Mouse (Mus musculus) midbrain, embryonic 11.5 days (tissue): ENCODE data around the gene Krtap19-3. TPM values are rescaled to one million over a fixed set of nuclear protein-coding genes. Genes with fewer than 3 reads are reported as not detected.

ENCODE experiments used
- ATAC-seq: fragments of 200-750 bp; cut with Nextera tagmentation; 2 replicates; pipeline ENCODE4 v1.8.0; 2017; ENCODE audit warnings: moderate TSS enrichment, moderate library complexity; ENCODE audit not compliant: low FRiP score
- DNase-seq: peaks from one replicate; pipeline ENCODE4 v3.0.0; 2015; ENCODE audit warnings: low spot score; ENCODE audit errors: missing footprints
- H3K27ac ChIP-seq: fragments of 300-500 bp; sonication (generic); 2 replicates; pipeline ENCODE4 v1.5.1; 2014; ENCODE audit warnings: low read depth, low read length
- H3K27me3 ChIP-seq: fragments of 300-500 bp; sonication (generic); 2 replicates; pipeline ENCODE4 v1.6.1; 2014; ENCODE audit warnings: mild to moderate bottlenecking, low read length, moderate library complexity, mixed read lengths; ENCODE audit not compliant: control insufficient read depth, insufficient read depth
- H3K36me3 ChIP-seq: fragments of 300-500 bp; sonication (generic); 2 replicates; pipeline ENCODE4 v1.6.1; 2014; ENCODE audit warnings: mild to moderate bottlenecking, low read length, moderate library complexity, mixed read lengths; ENCODE audit not compliant: control insufficient read depth, insufficient read depth
- H3K4me1 ChIP-seq: fragments of 300-500 bp; sonication (generic); 2 replicates; pipeline ENCODE4 v1.6.1; 2014; ENCODE audit warnings: low read length; ENCODE audit not compliant: control insufficient read depth, insufficient read depth
- H3K4me2 ChIP-seq: fragments of 300-500 bp; sonication (generic); 2 replicates; pipeline ENCODE4 v1.6.1; 2014; ENCODE audit warnings: mild to moderate bottlenecking, moderate library complexity
- H3K4me3 ChIP-seq: fragments of 300-500 bp; sonication (generic); 2 replicates; pipeline ENCODE4 v1.5.1; 2014; ENCODE audit warnings: low read depth, low read length
- H3K9ac ChIP-seq: fragments of 300-500 bp; sonication (generic); 2 replicates; pipeline ENCODE4 v1.6.1; 2014; ENCODE audit warnings: low read length
- H3K9me3 ChIP-seq: fragments of 300-500 bp; sonication (generic); 2 replicates; pipeline ENCODE4 v1.6.1; 2016; ENCODE audit warnings: low read length; ENCODE audit not compliant: control insufficient read depth
- WGBS: fragments of 180-500 bp; shearing (Covaris S2); extraction: QIAGEN DNeasy Blood & Tissue Kit; methylation state at CpG from one replicate; pipeline ENCODE4 v1.1.7; 2014; 5-methylcytosine and 5-hydroxymethylcytosine counted together
- polyA plus RNA-seq: library from polyadenylated mRNA; unstranded; fragments of >200 nt; fragmentation: Nextera tagmentation; extraction: Ambion mirVana; gene quantifications from 2 replicates; pipeline ENCODE4 v1.2.1, GENCODE M21; 2014

Gene Krtap19-3
- polyA plus RNA-seq, 1 experiment from 2014 or later = not detected

DNA sequence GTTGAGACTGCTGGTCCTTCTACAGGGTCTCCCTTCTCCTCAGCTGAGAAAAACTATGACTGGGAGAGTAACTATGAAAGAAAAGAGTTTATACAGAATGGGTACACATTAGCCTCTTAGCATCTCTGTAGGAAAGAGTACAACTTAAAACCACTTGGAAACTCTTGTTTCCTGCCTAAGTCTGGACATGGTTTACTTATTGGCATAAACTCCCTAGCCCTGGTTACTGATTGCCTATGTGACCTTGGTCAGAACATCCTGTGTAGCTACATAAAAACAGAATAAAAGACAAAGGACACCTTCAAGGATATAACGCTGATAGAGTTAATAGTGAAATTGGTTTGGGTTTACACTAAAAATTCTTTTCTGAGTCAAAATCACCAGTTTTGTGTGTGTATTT, 30.5 kb downstream of the Krtap19-3 start:
- Histone ChIP-seq H3K9me3 (no peaks in the 10 kb centered on the region), H3K36me3 (no peaks in the 10 kb centered on the region), H3K4me3 (no peak overlapping the region), H3K4me2 (no peak overlapping the region), H3K27me3 (no peaks in the 10 kb centered on the region), H3K9ac (no peak overlapping the region), H3K27ac (no peak overlapping the region), H3K4me1 (no peaks in the 10 kb centered on the region)
- 87% methylated on average over 1 of the region's 1 CpGs for WGBS
- DNase-seq = no peak
- ATAC-seq = no peak

Other genes starting within 250 kb of the Krtap19-3 start
- not detected in 2 replicates for gene Krtap26-1, start 230.2 kb downstream of the Krtap19-3 start, polyA plus RNA-seq
- not detected in 2 replicates for gene Krtap27-1, start 206.4 kb downstream of the Krtap19-3 start, polyA plus RNA-seq
- not detected in 2 replicates for gene 2310061N02Rik, start 170.1 kb downstream of the Krtap19-3 start, polyA plus RNA-seq
- gene Krtap13-1, start 149.2 kb downstream of the Krtap19-3 start, polyA plus RNA-seq = not detected in 2 replicates
- not detected in 2 replicates for gene Krtap13, start 126.4 kb downstream of the Krtap19-3 start, polyA plus RNA-seq
- gene 2310034C09Rik, start 119.2 kb downstream of the Krtap19-3 start, polyA plus RNA-seq = not detected in 2 replicates
- not detected in 2 replicates for gene 2310057N15Rik, start 103.8 kb downstream of the Krtap19-3 start, polyA plus RNA-seq
- not detected in 2 replicates for gene Gm5965, start 100.1 kb downstream of the Krtap19-3 start, polyA plus RNA-seq
- not detected in 2 replicates for gene Gm20741, start 65.8 kb downstream of the Krtap19-3 start, polyA plus RNA-seq
- not detected in 2 replicates for gene Krtap15, start 57.8 kb downstream of the Krtap19-3 start, polyA plus RNA-seq
- gene Krtap14, start 51.9 kb downstream of the Krtap19-3 start, polyA plus RNA-seq = not detected in 2 replicates
- not detected in 2 replicates for gene Krtap19-1, start 8.6 kb downstream of the Krtap19-3 start, polyA plus RNA-seq
- gene Krtap19-2, start 3.8 kb downstream of the Krtap19-3 start, polyA plus RNA-seq = not detected in 2 replicates
- not detected in 2 replicates for gene Krtap19-4, start 7.1 kb upstream of the Krtap19-3 start, polyA plus RNA-seq
- not detected in 2 replicates for gene Krtap19-5, start 18.4 kb upstream of the Krtap19-3 start, polyA plus RNA-seq
- not detected in 2 replicates for gene Krtap19-9b, start 54.2 kb upstream of the Krtap19-3 start, polyA plus RNA-seq
- gene Krtap16-3, start 84.8 kb upstream of the Krtap19-3 start, polyA plus RNA-seq = not detected in 2 replicates
- gene Krtap22-2, start 132.7 kb upstream of the Krtap19-3 start, polyA plus RNA-seq = not detected in 2 replicates
- not detected in 2 replicates for gene Gm10229, start 137.2 kb upstream of the Krtap19-3 start, polyA plus RNA-seq
- gene Krtap6-1, start 153.7 kb upstream of the Krtap19-3 start, polyA plus RNA-seq = not detected in 2 replicates
- gene Gm10228, start 163.4 kb upstream of the Krtap19-3 start, polyA plus RNA-seq = not detected in 2 replicates
- gene Krtap6-5, start 169.8 kb upstream of the Krtap19-3 start, polyA plus RNA-seq = not detected in 2 replicates
- gene 1110025L11Rik, start 186.0 kb upstream of the Krtap19-3 start, polyA plus RNA-seq = not detected in 2 replicates
- gene Krtap6-3, start 206.0 kb upstream of the Krtap19-3 start, polyA plus RNA-seq = not detected in 2 replicates